Mouse (Mus musculus): ENCODE data around the gene Gm21973. TPM values are rescaled to one million over a fixed set of nuclear protein-coding genes. Genes with fewer than 3 reads are reported as not detected.

The Gm21973 gene
- not detected in 2 replicates for polyA plus RNA-seq (2016; fragmentation: Nextera tagmentation; extraction: Ambion mirVana)

- H3K4me1 ChIP-seq: no peaks in the 10 kb centered on the region
- no peaks in the 10 kb centered on the region for H3K27me3 ChIP-seq
- no peak within 1 kb of the TSS for H3K4me2 ChIP-seq (replicated peaks)
- H3K9ac ChIP-seq (replicated peaks): no peak within 1 kb of the TSS
- no peaks in the 10 kb centered on the region for H3K9me3 ChIP-seq
- no peak for ATAC-seq (ENCODE audit: low FRiP score, low read depth)
- no peak within 1 kb of the TSS for H3K27ac ChIP-seq (replicated peaks)
- 83% methylated on average over 2 of the region's 2 CpGs for WGBS
- no peaks in the 10 kb centered on the region for H3K36me3 ChIP-seq
- H3K4me3 ChIP-seq: no peak within 1 kb of the TSS
Observed at GRCm38 (mm10) chr15:10325080-10325479, at the start of gene Gm21973. Gene Gm21973, plus strand, starts transcription at chr15:10325380.

DNA sequence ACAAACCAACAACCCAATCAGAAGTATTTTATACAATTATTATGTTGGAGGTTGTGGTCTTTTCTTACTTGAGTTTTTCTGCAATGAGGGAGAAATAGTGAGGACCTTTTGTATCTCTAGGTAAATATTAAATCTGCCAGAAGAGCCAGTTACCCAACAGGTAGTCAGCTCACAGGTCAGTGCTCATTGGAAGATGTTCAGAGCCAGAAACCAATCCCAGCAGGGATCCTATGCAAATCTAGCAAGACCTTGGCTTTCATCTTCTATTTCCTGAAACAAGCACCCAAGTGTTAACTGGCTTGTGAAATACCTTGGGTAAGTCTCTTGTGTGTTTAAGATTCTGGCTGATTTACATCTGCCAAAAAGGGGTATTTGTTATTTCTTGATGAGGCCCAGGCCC lies 48.8 kb upstream of the Gm21973 start:
- no peaks in the 10 kb centered on the region for H3K36me3 ChIP-seq
- no peak for ATAC-seq (ENCODE audit: low FRiP score, low read depth)
- H3K4me2 ChIP-seq (replicated peaks): no peak overlapping the region
- no peak overlapping the region for H3K27ac ChIP-seq (replicated peaks)
- H3K9me3 ChIP-seq: no peaks in the 10 kb centered on the region
- H3K9ac ChIP-seq (replicated peaks): no peak overlapping the region
- no peaks in the 10 kb centered on the region for H3K27me3 ChIP-seq
- no peaks in the 10 kb centered on the region for H3K4me1 ChIP-seq
- H3K4me3 ChIP-seq: no peak overlapping the region

GRCm38 (mm10) chr15:10277461-10277860 lies 47.7 kb upstream of the Gm21973 start:
- 82% methylated on average over 4 of the region's 4 CpGs for WGBS
- H3K4me1 ChIP-seq: no peaks in the 10 kb centered on the region

DNA sequence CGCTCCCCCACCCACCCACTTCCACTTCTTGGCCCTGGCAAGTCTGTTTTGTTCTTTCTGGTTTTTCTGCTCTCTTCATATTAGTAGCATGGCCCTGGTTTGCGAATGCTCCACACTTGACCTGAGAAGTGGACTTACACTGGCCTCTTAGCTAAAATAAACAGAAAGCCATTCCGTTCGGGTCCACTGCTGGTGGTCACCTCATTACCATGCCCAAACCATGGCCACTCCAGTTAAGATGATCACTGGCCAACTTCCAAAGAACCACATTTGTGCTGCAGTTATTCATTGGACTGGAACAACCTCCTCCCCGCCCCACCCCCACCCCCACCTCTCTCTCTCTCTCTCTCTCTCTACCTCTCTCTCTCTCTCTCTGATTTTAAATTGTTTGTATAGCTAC lies 43.6 kb upstream of the Gm21973 start:
- no peak overlapping the region for H3K4me3 ChIP-seq
- no peaks in the 10 kb centered on the region for H3K4me1 ChIP-seq
- 70% methylated on average over 5 of the region's 5 CpGs for WGBS

More at GRCm38 (mm10) chr15:10277461-10277860, 47.7 kb upstream of the Gm21973 start:
- no peak overlapping the region for H3K9ac ChIP-seq (replicated peaks)
- no peak for ATAC-seq (ENCODE audit: low FRiP score, low read depth)
- no peak overlapping the region for H3K27ac ChIP-seq (replicated peaks)
- H3K27me3 ChIP-seq: no peaks in the 10 kb centered on the region
- no peaks in the 10 kb centered on the region for H3K9me3 ChIP-seq
- no peak overlapping the region for H3K4me2 ChIP-seq (replicated peaks)
- no peak overlapping the region for H3K4me3 ChIP-seq
- no peaks in the 10 kb centered on the region for H3K36me3 ChIP-seq

DNA sequence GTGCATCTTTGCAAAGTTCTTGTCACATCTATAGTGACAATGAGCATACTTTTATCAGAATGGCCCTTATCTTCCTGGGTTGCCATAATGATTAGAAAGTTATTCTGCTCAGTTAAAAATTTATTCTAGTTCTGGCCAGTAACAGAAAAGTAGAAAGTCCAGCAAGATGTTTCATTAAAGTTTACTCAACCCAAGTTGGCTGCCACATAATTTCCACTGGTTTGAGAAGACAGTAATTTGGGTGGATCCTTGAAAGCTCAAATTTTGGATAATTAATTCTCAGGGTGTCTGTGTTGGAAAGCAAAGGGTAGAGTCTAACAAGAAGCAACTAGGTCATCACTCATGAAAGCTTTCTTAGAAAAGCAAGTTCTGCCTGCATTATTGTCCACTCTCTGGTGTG lies 41.5 kb upstream of the Gm21973 start:
- Histone ChIP-seq H3K36me3 (no peaks in the 10 kb centered on the region), H3K4me2 (replicated peaks) (no peak overlapping the region), H3K27ac (replicated peaks) (no peak overlapping the region), H3K9ac (replicated peaks) (no peak overlapping the region), H3K4me1 (no peaks in the 10 kb centered on the region), H3K27me3 (no peaks in the 10 kb centered on the region), H3K4me3 (no peak overlapping the region), H3K9me3 (no peaks in the 10 kb centered on the region)
- no peak for ATAC-seq (ENCODE audit: low FRiP score, low read depth)

More for the DNA sequence above, 43.6 kb upstream of the Gm21973 start:
- no peak for ATAC-seq (ENCODE audit: low FRiP score, low read depth)
- H3K9me3 ChIP-seq: no peaks in the 10 kb centered on the region
- no peak overlapping the region for H3K27ac ChIP-seq (replicated peaks)
- no peak overlapping the region for H3K4me2 ChIP-seq (replicated peaks)
- H3K36me3 ChIP-seq: no peaks in the 10 kb centered on the region
- H3K9ac ChIP-seq (replicated peaks): no peak overlapping the region
- no peaks in the 10 kb centered on the region for H3K27me3 ChIP-seq

- Histone ChIP-seq H3K36me3 (no peaks in the 10 kb centered on the region), H3K4me3 (no peak overlapping the region), H3K9me3 (no peaks in the 10 kb centered on the region), H3K27ac (replicated peaks) (no peak overlapping the region), H3K27me3 (no peaks in the 10 kb centered on the region), H3K4me2 (replicated peaks) (no peak overlapping the region), H3K4me1 (no peaks in the 10 kb centered on the region), H3K9ac (replicated peaks) (no peak overlapping the region)
- 80% methylated on average over 1 of the region's 1 CpGs for WGBS
- ATAC-seq (ENCODE audit: low FRiP score, low read depth): no peak
Observed at GRCm38 (mm10) chr15:10296570-10296969, 28.6 kb upstream of the Gm21973 start.

- no peak for ATAC-seq (ENCODE audit: low FRiP score, low read depth)
- no peaks in the 10 kb centered on the region for H3K9me3 ChIP-seq
- H3K27ac ChIP-seq (replicated peaks): no peak overlapping the region
- no peaks in the 10 kb centered on the region for H3K4me1 ChIP-seq
- WGBS: 91% methylated on average over 1 of the region's 1 CpGs
- no peak overlapping the region for H3K4me2 ChIP-seq (replicated peaks)
- no peak overlapping the region for H3K9ac ChIP-seq (replicated peaks)
- no peaks in the 10 kb centered on the region for H3K27me3 ChIP-seq
- no peak overlapping the region for H3K4me3 ChIP-seq
- H3K36me3 ChIP-seq: no peaks in the 10 kb centered on the region
Observed at GRCm38 (mm10) chr15:10298058-10298457, 27.1 kb upstream of the Gm21973 start.

GRCm38 (mm10) chr15:10299467-10299866 lies 25.7 kb upstream of the Gm21973 start:
- Histone ChIP-seq H3K36me3 (no peaks in the 10 kb centered on the region), H3K27ac (replicated peaks) (no peak overlapping the region), H3K4me1 (no peaks in the 10 kb centered on the region), H3K9me3 (no peaks in the 10 kb centered on the region), H3K9ac (replicated peaks) (no peak overlapping the region), H3K4me2 (replicated peaks) (no peak overlapping the region), H3K4me3 (no peak overlapping the region), H3K27me3 (no peaks in the 10 kb centered on the region)
- 72% methylated on average over 3 of the region's 3 CpGs for WGBS
- no peak for ATAC-seq (ENCODE audit: low FRiP score, low read depth)

DNA sequence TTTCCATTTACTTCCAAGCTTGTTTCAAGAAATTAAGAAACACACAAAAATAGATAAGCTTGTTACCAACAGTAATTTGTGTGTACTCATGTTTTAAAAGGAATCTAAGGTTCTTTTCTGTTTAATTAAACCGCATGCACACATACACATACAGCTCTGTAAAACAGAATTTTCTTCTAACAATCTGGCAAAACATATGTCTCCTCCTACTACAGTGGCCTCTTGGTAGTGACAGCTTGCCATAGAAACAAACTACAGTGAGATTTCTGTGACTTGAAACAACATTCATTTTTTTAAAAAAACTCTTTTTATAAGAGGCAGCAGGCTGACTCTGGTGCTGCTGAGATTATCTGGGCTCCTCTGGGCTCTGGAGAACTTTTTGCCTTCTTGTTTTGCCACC lies 18.7 kb upstream of the Gm21973 start:
- H3K36me3 ChIP-seq: no peaks in the 10 kb centered on the region
- H3K4me2 ChIP-seq (replicated peaks): no peak overlapping the region
- WGBS: 89% methylated on average over 1 of the region's 1 CpGs
- H3K9ac ChIP-seq (replicated peaks): no peak overlapping the region
- no peaks in the 10 kb centered on the region for H3K27me3 ChIP-seq
- H3K9me3 ChIP-seq: no peaks in the 10 kb centered on the region
- no peak overlapping the region for H3K4me3 ChIP-seq
- no peak overlapping the region for H3K27ac ChIP-seq (replicated peaks)
- H3K4me1 ChIP-seq: no peaks in the 10 kb centered on the region
- no peak for ATAC-seq (ENCODE audit: low FRiP score, low read depth)

GRCm38 (mm10) chr15:10311826-10312225 lies 13.4 kb upstream of the Gm21973 start:
- no peak overlapping the region for H3K27ac ChIP-seq (replicated peaks)
- no peaks in the 10 kb centered on the region for H3K9me3 ChIP-seq
- no peak overlapping the region for H3K4me2 ChIP-seq (replicated peaks)
- no peak overlapping the region for H3K9ac ChIP-seq (replicated peaks)
- H3K4me1 ChIP-seq: no peaks in the 10 kb centered on the region
- H3K4me3 ChIP-seq: no peak overlapping the region
- no peaks in the 10 kb centered on the region for H3K36me3 ChIP-seq
- no peak for ATAC-seq (ENCODE audit: low FRiP score, low read depth)
- WGBS: 87% methylated on average over 5 of the region's 5 CpGs
- H3K27me3 ChIP-seq: no peaks in the 10 kb centered on the region

DNA sequence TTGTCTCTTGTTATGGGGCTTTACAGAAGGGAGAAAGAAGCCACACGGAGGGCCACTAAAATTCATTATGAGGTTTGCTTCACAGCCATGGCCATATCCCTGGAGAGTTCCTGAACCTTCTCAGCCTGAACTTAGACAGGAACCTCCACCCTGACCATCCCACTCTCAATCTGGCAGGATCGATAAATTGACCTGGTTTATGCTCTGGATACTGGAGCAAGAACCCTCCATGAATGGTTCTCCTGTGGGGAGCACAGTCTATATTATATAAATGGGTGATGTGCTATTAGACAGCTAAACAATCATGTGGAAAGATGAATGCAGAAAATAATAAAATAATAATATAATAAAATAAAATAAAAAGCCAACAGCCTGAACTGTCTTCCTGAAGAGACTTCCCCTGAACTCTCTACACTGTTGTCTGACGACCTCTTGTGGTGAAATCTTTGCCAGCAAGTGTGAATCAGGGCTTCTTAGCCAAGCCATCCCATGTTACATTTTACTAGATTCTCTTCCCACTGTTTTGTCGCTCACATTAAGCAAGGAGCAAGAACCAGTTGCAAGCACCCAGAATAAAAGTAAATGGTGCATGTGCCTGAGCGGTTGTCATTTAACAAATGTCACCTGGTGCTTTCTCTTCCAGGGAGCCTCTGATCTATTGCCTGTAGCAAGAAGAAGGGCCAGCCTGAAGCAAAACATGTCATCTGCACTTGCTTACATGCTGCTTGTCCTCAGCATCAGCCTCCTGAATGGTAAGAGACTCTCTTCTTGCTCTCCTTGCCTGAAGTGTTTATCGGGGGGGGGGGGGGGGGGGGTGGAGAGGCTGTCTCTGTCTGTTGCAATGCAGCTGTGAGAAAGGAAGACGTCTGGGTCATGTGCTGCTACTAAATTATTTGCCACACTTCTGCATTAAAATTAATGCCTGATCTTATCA lies 11.4 kb upstream of the Gm21973 start:
- 59% methylated on average over 7 of the region's 7 CpGs for WGBS
- no peak overlapping the region for H3K27ac ChIP-seq (replicated peaks)
- no peaks in the 10 kb centered on the region for H3K27me3 ChIP-seq
- H3K9ac ChIP-seq (replicated peaks): no peak overlapping the region
- no peak overlapping the region for H3K4me2 ChIP-seq (replicated peaks)
- no peak overlapping the region for H3K4me3 ChIP-seq
- ATAC-seq (ENCODE audit: low FRiP score, low read depth): peak; percentile 60; the same call in 1 of the 2 replicates
- no peaks in the 10 kb centered on the region for H3K4me1 ChIP-seq
- no peaks in the 10 kb centered on the region for H3K36me3 ChIP-seq
- no peaks in the 10 kb centered on the region for H3K9me3 ChIP-seq

DNA sequence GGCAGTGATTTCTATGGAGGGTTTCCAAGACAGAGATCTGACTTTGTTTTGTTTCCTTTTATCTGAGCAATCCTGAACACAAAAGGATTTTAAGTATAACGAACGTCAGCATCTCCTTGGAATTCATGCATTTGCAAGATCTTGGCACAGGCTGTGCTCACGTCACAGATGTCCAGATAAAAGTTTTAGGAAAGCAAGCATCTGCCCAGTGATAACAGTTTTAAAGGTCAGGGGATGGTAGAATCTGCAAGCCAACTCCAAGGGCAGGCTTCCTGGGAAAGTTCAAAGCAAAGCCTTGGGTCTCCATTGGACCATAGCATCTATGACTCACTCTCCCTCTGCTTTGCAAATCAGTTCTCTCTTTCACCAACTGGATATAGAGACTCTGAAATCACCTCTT lies 5.4 kb downstream of the Gm21973 start:
- WGBS: 80% methylated on average over 3 of the region's 3 CpGs
- no peaks in the 10 kb centered on the region for H3K9me3 ChIP-seq
- ATAC-seq (ENCODE audit: low FRiP score, low read depth): no peak
- H3K36me3 ChIP-seq: no peaks in the 10 kb centered on the region
- H3K4me1 ChIP-seq: no peaks in the 10 kb centered on the region
- no peak overlapping the region for H3K4me2 ChIP-seq (replicated peaks)
- no peaks in the 10 kb centered on the region for H3K27me3 ChIP-seq
- no peak overlapping the region for H3K4me3 ChIP-seq
- H3K27ac ChIP-seq (replicated peaks): no peak overlapping the region
- no peak overlapping the region for H3K9ac ChIP-seq (replicated peaks)

Measured in midbrain, embryonic 12.5 days (tissue).